Mouse (Mus musculus) fat pad, adult 2 months (tissue): ENCODE results near the gene Syt3.

Source experiments
- DNase-seq: peaks from one replicate; pipeline ENCODE4 v3.0.0-alpha.2; 2011; ENCODE audit warnings: low read depth, low spot score; ENCODE audit errors: extremely low read depth

Gene Syt3

GRCm38 (mm10) chr7:44443268-44444173 is 59.6 kb downstream of the Syt3 start:
- DNase-seq = no peak

GRCm38 (mm10) chr7:44444886-44445527 is 61.1 kb downstream of the Syt3 start:
- DNase-seq = no peak

DNA sequence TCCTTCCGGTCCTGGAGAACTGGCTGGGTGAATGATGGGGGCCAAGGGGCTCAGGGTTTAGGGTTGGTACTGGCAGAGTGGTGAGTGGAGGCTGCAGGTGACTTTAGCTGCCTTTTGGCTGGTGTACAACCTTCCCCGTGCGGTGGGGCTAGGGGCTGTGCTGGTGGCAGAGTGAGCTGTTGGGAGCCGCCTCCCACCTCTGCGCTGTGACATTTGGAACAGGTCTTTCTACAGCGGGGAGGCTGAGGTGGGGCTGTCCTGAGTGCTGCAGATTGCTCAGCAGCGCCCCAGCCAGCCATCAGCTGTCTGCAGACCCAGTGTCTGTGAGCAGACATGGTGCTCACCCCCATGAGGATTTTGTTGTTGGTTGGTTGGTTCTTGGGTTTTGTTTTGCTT is 61.6 kb downstream of the Syt3 start:
- DNase-seq = no peak

- no peak for DNase-seq
Observed at GRCm38 (mm10) chr7:44446070-44446855, 62.4 kb downstream of the Syt3 start.
